Mouse (Mus musculus) heart, postnatal 4 days (tissue): ENCODE data around the gene Htr2a. TPM values are rescaled to one million over a fixed set of nuclear protein-coding genes. Genes with fewer than 3 reads are reported as not detected.
A peak's percentile ranks its signal among the peaks of the same experiment; 100 is the strongest.

ENCODE experiments used
- DNase-seq: peaks from one replicate; pipeline ENCODE4 v3.0.0; 2021
- total RNA-seq, 2 experiments: library from RNA; stranded (reverse); gene quantifications; 2 replicates each; pipeline ENCODE4 v1.2.3; 2021

Gene Htr2a
- 1 to 10 TPM; 1.0 to 1.4 TPM for total RNA-seq

DNA sequence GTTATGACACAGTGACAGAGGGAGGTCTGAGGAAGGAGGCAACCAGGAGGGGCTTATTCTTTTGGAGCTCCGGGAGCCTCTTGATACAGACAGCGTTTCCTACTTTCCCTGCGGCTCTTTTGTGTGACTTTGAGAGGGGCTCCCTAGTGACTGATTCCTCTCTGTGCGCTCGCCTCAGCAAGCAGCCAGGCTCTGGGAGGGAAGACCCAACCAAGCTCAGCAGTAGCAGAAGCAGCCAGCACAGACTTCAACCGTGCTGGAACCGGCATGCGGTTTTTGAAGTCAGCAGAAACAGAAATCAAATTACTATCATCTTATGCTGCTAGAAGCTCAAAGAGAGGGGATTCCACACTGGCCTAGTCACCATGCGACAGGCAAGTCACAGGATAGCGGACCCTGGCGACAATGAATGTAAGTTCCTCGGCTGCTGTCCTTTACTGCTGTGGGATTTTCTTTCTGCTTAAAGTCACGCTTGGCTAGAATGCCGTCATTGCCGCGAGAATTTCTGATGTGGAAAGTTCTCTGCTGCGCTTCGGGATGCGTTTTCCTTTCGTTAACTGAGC, at the start of gene Htr2a:
TSS of gene Htr2a (plus strand) at position 22 of the 563 bp plus-strand sequence.
- peak; percentile 15 for DNase-seq

GRCm38 (mm10) chr14:74601333-74602087, 39.1 kb upstream of the Htr2a start:
- DNase-seq: no peak

GRCm38 (mm10) chr14:74602543-74602942, 38.1 kb upstream of the Htr2a start:
- DNase-seq: peak; percentile 67

DNA sequence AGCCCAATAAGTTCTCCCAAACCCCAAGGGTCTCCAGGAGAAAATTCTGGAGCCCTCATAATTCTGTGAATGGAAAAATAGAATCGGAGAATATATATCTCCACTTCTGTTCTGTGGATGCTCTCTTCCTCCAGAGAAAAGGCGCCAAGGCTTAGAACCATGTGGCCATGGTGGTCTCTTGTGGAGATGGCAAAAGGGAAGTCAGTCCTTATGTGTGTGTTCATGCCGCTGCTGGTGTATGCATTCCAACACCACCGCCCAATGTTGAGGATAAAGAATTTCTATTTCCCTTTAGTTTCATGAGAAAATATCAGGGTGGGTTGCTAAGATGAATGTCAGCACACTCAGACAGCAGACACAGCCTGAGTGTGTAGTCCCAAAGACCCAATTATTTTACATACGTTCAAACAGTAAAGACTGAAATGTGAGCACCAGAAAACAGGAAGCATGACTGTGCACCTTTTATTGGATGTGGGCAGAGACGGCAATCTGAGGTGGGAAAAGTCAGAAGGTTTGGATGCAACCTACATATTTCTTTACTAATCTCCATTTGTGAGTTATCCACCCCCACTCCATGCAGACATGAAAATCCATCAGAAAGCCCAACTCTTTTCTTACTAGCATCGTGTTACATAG, 37.4 kb upstream of the Htr2a start:
- DNase-seq: no peak

DNA sequence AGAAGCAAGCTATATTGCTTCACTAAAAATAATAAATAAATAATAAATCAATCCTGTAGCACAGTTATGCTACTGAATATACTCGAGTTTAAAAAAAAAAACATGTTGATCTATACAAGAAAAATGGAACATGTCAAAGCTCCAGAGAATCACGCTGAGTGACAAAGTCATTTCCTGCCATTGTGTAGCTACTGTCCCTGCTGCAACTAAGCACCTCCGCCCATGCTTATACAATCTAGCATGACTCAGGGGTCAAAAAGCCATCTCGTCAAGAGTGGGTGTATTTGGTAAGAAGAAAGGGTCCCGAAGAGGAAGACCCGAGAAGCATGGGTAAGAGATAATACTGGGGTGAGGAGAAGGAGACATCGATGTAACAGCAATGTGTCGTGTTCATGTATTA, 29.3 kb upstream of the Htr2a start:
- DNase-seq: no peak

- DNase-seq: peak; percentile 27
These were observed 21.8 kb upstream of the Htr2a start for GRCm38 (mm10) chr14:74618858-74619257.

GRCm38 (mm10) chr14:74638071-74638470, 2.6 kb upstream of the Htr2a start:
- DNase-seq: no peak

- DNase-seq: no peak
These were observed 1.1 kb downstream of the Htr2a start for GRCm38 (mm10) chr14:74641668-74642230.

GRCm38 (mm10) chr14:74643296-74643695, 2.7 kb downstream of the Htr2a start:
- peak; percentile 90 for DNase-seq

- peak; percentile 19 for DNase-seq
These were observed 5.6 kb downstream of the Htr2a start for GRCm38 (mm10) chr14:74646107-74646793.

- no peak for DNase-seq
These were observed 9.4 kb downstream of the Htr2a start for GRCm38 (mm10) chr14:74650001-74650400.

DNA sequence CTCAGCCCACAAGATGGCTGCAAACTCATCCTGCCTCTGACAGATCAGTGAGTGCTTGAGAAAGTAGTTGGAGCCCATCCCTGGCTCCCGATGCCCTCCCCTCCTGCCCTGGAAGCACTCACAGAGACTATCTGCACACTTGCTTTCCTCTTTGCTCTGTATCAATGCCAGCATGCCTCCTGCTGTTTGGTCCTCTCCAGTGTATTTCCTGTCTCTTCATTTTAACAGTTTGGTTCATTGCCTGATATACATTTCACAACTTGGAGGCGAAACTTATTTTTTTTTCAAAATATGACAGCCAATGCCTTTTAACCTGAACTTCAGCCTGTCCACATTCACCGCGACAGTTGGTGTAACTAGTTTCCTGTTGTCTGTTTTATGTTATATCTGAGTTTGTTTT, 11.0 kb downstream of the Htr2a start:
- DNase-seq: no peak

DNA sequence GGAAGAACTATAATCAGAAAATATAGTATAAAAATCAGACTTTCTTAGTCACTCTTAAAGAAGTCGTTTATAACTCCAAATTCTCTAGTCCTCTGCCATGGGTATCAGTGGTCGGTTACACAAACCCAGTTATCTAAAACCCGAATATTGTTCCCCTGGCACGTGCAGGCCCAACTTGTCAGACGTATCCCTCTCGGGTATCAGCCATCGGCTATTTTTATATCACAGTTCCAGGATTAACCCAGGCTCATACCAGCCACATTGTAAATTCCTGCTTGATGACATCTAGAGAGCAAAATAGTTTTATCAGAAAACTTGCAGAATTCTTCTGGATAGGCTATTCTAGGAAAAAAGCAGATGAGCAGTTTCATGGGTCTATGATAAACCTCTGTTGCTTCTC, 16.6 kb downstream of the Htr2a start:
- peak; percentile 27 for DNase-seq

- no peak for DNase-seq
These were observed 18.8 kb downstream of the Htr2a start for GRCm38 (mm10) chr14:74659411-74659841.

DNA sequence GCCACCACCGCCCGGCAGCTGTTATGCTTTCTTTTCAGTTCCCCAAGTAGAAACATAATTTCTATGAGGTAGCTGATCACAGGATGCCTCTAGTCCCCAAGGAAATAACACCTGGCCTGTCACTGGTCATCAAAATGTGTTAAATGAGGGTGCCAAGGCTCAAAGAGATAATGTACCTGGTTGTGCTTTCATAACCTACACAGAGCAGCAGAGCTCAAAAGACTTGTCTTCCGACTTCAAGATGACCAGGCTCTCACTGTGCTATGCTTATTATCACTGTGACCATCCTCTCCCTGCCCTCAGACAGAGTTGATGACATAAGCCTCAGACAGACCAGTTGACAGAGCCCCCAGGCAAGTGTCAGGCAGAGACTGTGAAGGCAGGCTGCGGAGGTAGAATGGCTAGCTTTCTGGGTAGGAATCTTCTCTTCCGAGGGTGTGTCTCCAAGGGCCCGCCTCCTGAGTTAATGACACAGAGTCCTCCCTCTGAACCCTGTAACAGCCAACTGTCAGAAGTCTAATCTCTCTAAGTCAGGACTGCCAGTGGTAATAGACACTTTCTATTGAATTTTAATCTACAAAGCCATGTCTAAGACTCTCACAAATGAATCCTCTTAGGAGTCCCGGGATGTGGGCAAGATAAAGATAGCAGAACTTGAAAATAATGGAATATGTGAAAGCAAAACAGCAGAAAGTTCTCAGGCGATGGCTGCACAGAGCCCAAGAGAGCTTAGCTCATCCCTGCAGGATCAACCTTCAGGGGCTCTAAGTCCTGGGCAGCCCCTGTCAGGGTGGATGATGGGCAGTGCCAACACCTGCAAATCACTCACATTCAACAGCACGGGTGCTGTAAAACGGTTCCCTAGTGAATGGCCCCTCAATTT, 31.7 kb downstream of the Htr2a start:
- DNase-seq: no peak

DNA sequence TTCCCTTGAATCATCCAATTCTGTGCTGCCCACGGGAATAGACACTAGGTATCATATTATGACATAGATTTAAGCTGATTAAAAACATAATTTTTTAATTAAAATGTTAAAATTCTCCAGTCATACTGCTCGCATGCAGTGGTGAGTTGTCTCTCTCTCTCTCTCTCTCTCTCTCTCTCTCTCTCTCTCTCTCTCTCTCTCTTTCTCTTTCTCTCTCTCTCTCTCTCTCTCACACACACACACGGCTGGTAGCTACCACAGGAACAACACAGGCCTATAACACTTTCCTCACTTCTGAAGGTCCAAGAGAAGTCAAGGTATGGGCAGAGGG, 32.3 kb downstream of the Htr2a start:
- DNase-seq: no peak

GRCm38 (mm10) chr14:74673584-74673983, 32.9 kb downstream of the Htr2a start:
- DNase-seq: no peak

- DNase-seq: no peak
These were observed 39.2 kb downstream of the Htr2a start for GRCm38 (mm10) chr14:74679841-74680240.

GRCm38 (mm10) chr14:74684298-74684978, 43.8 kb downstream of the Htr2a start:
- no peak for DNase-seq

- no peak for DNase-seq
These were observed 51.3 kb downstream of the Htr2a start for GRCm38 (mm10) chr14:74691963-74692362.

GRCm38 (mm10) chr14:74696766-74697165, 56.1 kb downstream of the Htr2a start:
- DNase-seq: no peak
